Mouse (Mus musculus): ENCODE results near the gene Slc24a3. TPM values are rescaled to one million over a fixed set of nuclear protein-coding genes. Genes with fewer than 3 reads are reported as not detected.

Gene Slc24a3
- polyA plus RNA-seq, 1 experiment from 2014 or later = 1.8 TPM

- H3K4me1 ChIP-seq (replicated peaks) = no peaks in the 10 kb centered on the region
- H3K4me3 ChIP-seq = no peak overlapping the region
- no peak overlapping the region for H3K4me2 ChIP-seq
- ATAC-seq (replicated peaks; ENCODE audit: insufficient number of reproducible peaks, insufficient read depth, low FRiP score, low read depth) = no peak
- H3K27ac ChIP-seq = no peak overlapping the region
- no peak overlapping the region for H3K9ac ChIP-seq
- no peaks in the 10 kb centered on the region for H3K9me3 ChIP-seq (replicated peaks)
- H3K36me3 ChIP-seq = no peaks in the 10 kb centered on the region
- H3K27me3 ChIP-seq = no peaks in the 10 kb centered on the region
These were observed 394.9 kb downstream of the Slc24a3 start for GRCm38 (mm10) chr2:145562493-145562892.

GRCm38 (mm10) chr2:145564596-145564995 lies 397.0 kb downstream of the Slc24a3 start:
- Histone ChIP-seq H3K36me3 (no peaks in the 10 kb centered on the region), H3K27ac (no peak overlapping the region), H3K9me3 (replicated peaks) (no peaks in the 10 kb centered on the region), H3K27me3 (no peaks in the 10 kb centered on the region), H3K4me2 (no peak overlapping the region), H3K4me3 (no peak overlapping the region), H3K9ac (no peak overlapping the region), H3K4me1 (replicated peaks) (no peaks in the 10 kb centered on the region)
- WGBS = 38% methylated on average over 8 of the region's 8 CpGs
- ATAC-seq (replicated peaks; ENCODE audit: insufficient number of reproducible peaks, insufficient read depth, low FRiP score, low read depth) = no peak

- WGBS = 79% methylated on average over 2 of the region's 2 CpGs
- no peak overlapping the region for H3K27ac ChIP-seq
- ATAC-seq (replicated peaks; ENCODE audit: insufficient number of reproducible peaks, insufficient read depth, low FRiP score, low read depth) = no peak
These were observed 399.4 kb downstream of the Slc24a3 start for GRCm38 (mm10) chr2:145566904-145567303.

GRCm38 (mm10) chr2:145571943-145572342 lies 404.4 kb downstream of the Slc24a3 start:
- 66% methylated on average over 3 of the region's 3 CpGs for WGBS
- H3K4me2 ChIP-seq = no peak overlapping the region
- no peaks in the 10 kb centered on the region for H3K9me3 ChIP-seq (replicated peaks)
- H3K36me3 ChIP-seq = no peaks in the 10 kb centered on the region
- H3K4me3 ChIP-seq = no peak overlapping the region
- H3K27ac ChIP-seq = no peak overlapping the region
- no peaks in the 10 kb centered on the region for H3K27me3 ChIP-seq
- ATAC-seq (replicated peaks; ENCODE audit: insufficient number of reproducible peaks, insufficient read depth, low FRiP score, low read depth) = no peak
- H3K4me1 ChIP-seq (replicated peaks) = no peaks in the 10 kb centered on the region
- no peak overlapping the region for H3K9ac ChIP-seq

More at GRCm38 (mm10) chr2:145566904-145567303, 399.4 kb downstream of the Slc24a3 start:
- no peak overlapping the region for H3K4me2 ChIP-seq
- H3K9ac ChIP-seq = no peak overlapping the region
- no peaks in the 10 kb centered on the region for H3K36me3 ChIP-seq
- no peaks in the 10 kb centered on the region for H3K4me1 ChIP-seq (replicated peaks)
- no peaks in the 10 kb centered on the region for H3K27me3 ChIP-seq
- H3K4me3 ChIP-seq = no peak overlapping the region
- H3K9me3 ChIP-seq (replicated peaks) = no peaks in the 10 kb centered on the region

GRCm38 (mm10) chr2:145574148-145574547 lies 406.6 kb downstream of the Slc24a3 start:
- ATAC-seq (replicated peaks; ENCODE audit: insufficient number of reproducible peaks, insufficient read depth, low FRiP score, low read depth) = no peak
- Histone ChIP-seq H3K9ac (no peak overlapping the region), H3K4me3 (no peak overlapping the region), H3K27me3 (no peaks in the 10 kb centered on the region), H3K36me3 (no peaks in the 10 kb centered on the region), H3K4me2 (no peak overlapping the region), H3K4me1 (replicated peaks) (no peaks in the 10 kb centered on the region), H3K9me3 (replicated peaks) (no peaks in the 10 kb centered on the region), H3K27ac (no peak overlapping the region)
- WGBS = 83% methylated on average over 4 of the region's 4 CpGs

- WGBS = 55% methylated on average over 3 of the region's 3 CpGs
- no peak overlapping the region for H3K9ac ChIP-seq
- H3K4me1 ChIP-seq (replicated peaks) = no peaks in the 10 kb centered on the region
- no peaks in the 10 kb centered on the region for H3K36me3 ChIP-seq
- no peak overlapping the region for H3K27ac ChIP-seq
- ATAC-seq (replicated peaks; ENCODE audit: insufficient number of reproducible peaks, insufficient read depth, low FRiP score, low read depth) = no peak
- no peak overlapping the region for H3K4me2 ChIP-seq
- no peak overlapping the region for H3K4me3 ChIP-seq
- H3K27me3 ChIP-seq = no peaks in the 10 kb centered on the region
- H3K9me3 ChIP-seq (replicated peaks) = no peaks in the 10 kb centered on the region
These were observed 415.5 kb downstream of the Slc24a3 start for GRCm38 (mm10) chr2:145583103-145583502.

GRCm38 (mm10) chr2:145585437-145585836 lies 417.9 kb downstream of the Slc24a3 start:
- H3K9ac ChIP-seq = no peak overlapping the region
- H3K9me3 ChIP-seq (replicated peaks) = no peaks in the 10 kb centered on the region
- WGBS = 65% methylated on average over 3 of the region's 3 CpGs
- no peak for ATAC-seq (replicated peaks; ENCODE audit: insufficient number of reproducible peaks, insufficient read depth, low FRiP score, low read depth)
- H3K4me3 ChIP-seq = no peak overlapping the region
- H3K4me2 ChIP-seq = no peak overlapping the region
- H3K27ac ChIP-seq = no peak overlapping the region
- H3K36me3 ChIP-seq = no peaks in the 10 kb centered on the region
- H3K4me1 ChIP-seq (replicated peaks) = no peaks in the 10 kb centered on the region
- no peaks in the 10 kb centered on the region for H3K27me3 ChIP-seq

- H3K9ac ChIP-seq = no peak overlapping the region
- H3K4me2 ChIP-seq = no peak overlapping the region
- no peaks in the 10 kb centered on the region for H3K36me3 ChIP-seq
- no peak overlapping the region for H3K4me3 ChIP-seq
- no peaks in the 10 kb centered on the region for H3K27me3 ChIP-seq
- 57% methylated on average over 8 of the region's 8 CpGs for WGBS
- no peaks in the 10 kb centered on the region for H3K9me3 ChIP-seq (replicated peaks)
- H3K27ac ChIP-seq = no peak overlapping the region
- no peak; the same call in 1 of the 2 replicates for ATAC-seq (replicated peaks; ENCODE audit: insufficient number of reproducible peaks, insufficient read depth, low FRiP score, low read depth)
- no peaks in the 10 kb centered on the region for H3K4me1 ChIP-seq (replicated peaks)
These were observed 420.6 kb downstream of the Slc24a3 start for GRCm38 (mm10) chr2:145588009-145588737.

GRCm38 (mm10) chr2:145591881-145592280 lies 424.3 kb downstream of the Slc24a3 start:
- no peak overlapping the region for H3K9ac ChIP-seq
- H3K9me3 ChIP-seq (replicated peaks) = no peaks in the 10 kb centered on the region
- no peaks in the 10 kb centered on the region for H3K4me1 ChIP-seq (replicated peaks)
- WGBS = 80% methylated on average over 8 of the region's 8 CpGs
- H3K27ac ChIP-seq = no peak overlapping the region
- ATAC-seq (replicated peaks; ENCODE audit: insufficient number of reproducible peaks, insufficient read depth, low FRiP score, low read depth) = no peak
- H3K27me3 ChIP-seq = no peaks in the 10 kb centered on the region
- H3K4me3 ChIP-seq = no peak overlapping the region
- H3K36me3 ChIP-seq = no peaks in the 10 kb centered on the region
- H3K4me2 ChIP-seq = no peak overlapping the region

GRCm38 (mm10) chr2:145593649-145594347 lies 426.2 kb downstream of the Slc24a3 start:
- Histone ChIP-seq H3K27me3 (no peaks in the 10 kb centered on the region), H3K9me3 (replicated peaks) (no peaks in the 10 kb centered on the region), H3K4me3 (no peak overlapping the region), H3K9ac (no peak overlapping the region), H3K4me2 (no peak overlapping the region), H3K27ac (no peak overlapping the region), H3K4me1 (replicated peaks) (no peaks in the 10 kb centered on the region), H3K36me3 (no peaks in the 10 kb centered on the region)
- ATAC-seq (replicated peaks; ENCODE audit: insufficient number of reproducible peaks, insufficient read depth, low FRiP score, low read depth) = no peak
- 76% methylated on average over 3 of the region's 3 CpGs for WGBS

- Histone ChIP-seq H3K4me1 (replicated peaks) (no peaks in the 10 kb centered on the region), H3K9me3 (replicated peaks) (no peaks in the 10 kb centered on the region), H3K9ac (no peak overlapping the region), H3K4me3 (no peak overlapping the region), H3K36me3 (no peaks in the 10 kb centered on the region), H3K4me2 (no peak overlapping the region), H3K27me3 (no peaks in the 10 kb centered on the region), H3K27ac (no peak overlapping the region)
- no peak for ATAC-seq (replicated peaks; ENCODE audit: insufficient number of reproducible peaks, insufficient read depth, low FRiP score, low read depth)
- WGBS = 86% methylated on average over 5 of the region's 5 CpGs
These were observed 430.3 kb downstream of the Slc24a3 start for GRCm38 (mm10) chr2:145597866-145598265.

GRCm38 (mm10) chr2:145607844-145608243 lies 440.3 kb downstream of the Slc24a3 start:
- Histone ChIP-seq H3K4me2 (no peak overlapping the region), H3K4me1 (replicated peaks) (peaks cover 4% of the 10 kb centered on the region; the same call in 1 of the 2 replicates), H3K4me3 (no peak overlapping the region), H3K9ac (no peak overlapping the region), H3K9me3 (replicated peaks) (no peaks in the 10 kb centered on the region), H3K27ac (no peak overlapping the region), H3K36me3 (no peaks in the 10 kb centered on the region), H3K27me3 (no peaks in the 10 kb centered on the region)
- WGBS = 76% methylated on average over 5 of the region's 5 CpGs
- no peak for ATAC-seq (replicated peaks; ENCODE audit: insufficient number of reproducible peaks, insufficient read depth, low FRiP score, low read depth)
